Mouse (Mus musculus): ENCODE data around the gene Padi1. TPM values are rescaled to one million over a fixed set of nuclear protein-coding genes. Genes with fewer than 3 reads are reported as not detected.

Padi1 gene
- total RNA-seq, 2 experiments from 2014 or later, result not detected

Other genes starting within 250 kb of the Padi1 start
- gene Arhgef10l, start 179.8 kb downstream of the Padi1 start, total RNA-seq (2021), result 10 to 100 TPM; 61.0 to 63.4 TPM
- gene Rcc2, start 145.2 kb downstream of the Padi1 start, total RNA-seq (2021), result 10 to 100 TPM; 74.7 to 84.4 TPM
- 1 to 10 TPM in 1 of 2 experiments, under 1 TPM in 1; 0.34 to 1.2 TPM for gene Padi6, start 103.1 kb downstream of the Padi1 start, total RNA-seq (2021)
- not detected for gene Padi4, start 71.5 kb downstream of the Padi1 start, total RNA-seq (2021)
- gene Padi3, start 35.1 kb downstream of the Padi1 start, total RNA-seq (2021), result not detected
- 10 to 100 TPM; 11.9 to 14.0 TPM for gene Padi2, start 60.6 kb upstream of the Padi1 start, total RNA-seq (2021)
- 100 to 1,000 TPM; 171 to 200 TPM for gene Sdhb, start 115.4 kb upstream of the Padi1 start, total RNA-seq (2021)
- gene Atp13a2, start 141.1 kb upstream of the Padi1 start, total RNA-seq (2021), result 100 to 1,000 TPM; 162 to 171 TPM
- gene Mfap2, start 164.6 kb upstream of the Padi1 start, total RNA-seq (2021), result 1 to 10 TPM; 3.9 to 5.9 TPM
- 10 to 100 TPM; 40.3 to 73.7 TPM for gene Crocc, start 214.8 kb upstream of the Padi1 start, total RNA-seq (2021)
- 10 to 100 TPM; 38.2 to 42.4 TPM for gene Necap2, start 232.6 kb upstream of the Padi1 start, total RNA-seq (2021)
- gene Spata21, start 242.6 kb upstream of the Padi1 start, total RNA-seq (2021), result under 1 TPM; 0.43 to 0.79 TPM